Mouse (Mus musculus) ES-Bruce4 (cell line): ENCODE results near the gene Tbx4. TPM values are rescaled to one million over a fixed set of nuclear protein-coding genes. Genes with fewer than 3 reads are reported as not detected.

Source experiments
- H3K27ac ChIP-seq: 2 replicates; pipeline ENCODE4 v1.5.1; 2012; ENCODE audit warnings: low read length, inconsistent platforms; ENCODE audit not compliant: insufficient read depth
- H3K27me3 ChIP-seq: 2 replicates; pipeline ENCODE4 v1.6.1; 2012; ENCODE audit warnings: mild to moderate bottlenecking, low read length, inconsistent platforms; ENCODE audit not compliant: control insufficient read depth, poor library complexity, insufficient read depth, severe bottlenecking
- H3K36me3 ChIP-seq: 2 replicates; pipeline ENCODE4 v1.6.1; 2012; ENCODE audit warnings: inconsistent platforms, mild to moderate bottlenecking, low read length, moderate library complexity; ENCODE audit not compliant: control insufficient read depth, poor library complexity, insufficient read depth, severe bottlenecking
- H3K4me1 ChIP-seq: one replicate; pipeline ENCODE4 v1.8.1; 2011; ENCODE audit warnings: low read length; ENCODE audit not compliant: control insufficient read depth, insufficient read depth
- H3K4me3 ChIP-seq: 2 replicates; pipeline ENCODE4 v1.5.1; 2011; ENCODE audit warnings: low read depth, mild to moderate bottlenecking, low read length
- H3K9ac ChIP-seq: 2 replicates; pipeline ENCODE4 v1.6.1; 2012; ENCODE audit warnings: low read depth, mild to moderate bottlenecking, inconsistent platforms; ENCODE audit not compliant: poor library complexity, severe bottlenecking
- H3K9me3 ChIP-seq: replicated peaks from 2 replicates; pipeline ENCODE4 v1.6.1; 2012; ENCODE audit warnings: mild to moderate bottlenecking, low read length, inconsistent platforms; ENCODE audit not compliant: control insufficient read depth, poor library complexity, insufficient read depth, severe bottlenecking
- CTCF ChIP-seq: IDR thresholded peaks from one replicate; pipeline ENCODE4 v1.8.1; 2011; ENCODE audit warnings: low read depth, low read length
- EP300 ChIP-seq: IDR thresholded peaks from 2 replicates; pipeline ENCODE4 v1.6.1; 2011; ENCODE audit warnings: low read depth, low read length; ENCODE audit not compliant: insufficient read depth
- POLR2A ChIP-seq: IDR thresholded peaks from one replicate; pipeline ENCODE4 v1.8.1; 2011; ENCODE audit warnings: low read length; ENCODE audit not compliant: insufficient read depth
- polyA plus RNA-seq: library from polyadenylated mRNA; stranded (reverse); fragments of >200 nt; gene quantifications from 2 replicates; pipeline ENCODE4 v1.2.4, GENCODE M21; 2011; ENCODE audit warnings: low read depth; ENCODE audit not compliant: missing spikeins, insufficient read depth, insufficient read length

Gene Tbx4
- 0.62 and 0.69 TPM in 2 replicates for polyA plus RNA-seq

GRCm38 (mm10) chr11:85885665-85886428 is at the start of gene Tbx4:
Tbx4 (plus strand) TSS chr11:85886422.
- peak within 1 kb of the TSS; percentile 46 for H3K4me3 ChIP-seq
- H3K36me3 ChIP-seq, result no peaks in the 10 kb centered on the region
- H3K4me1 ChIP-seq, result peaks cover 5% of the 10 kb centered on the region
- no peak within 1 kb of the TSS for H3K27ac ChIP-seq
- H3K9me3 ChIP-seq, result no peaks in the 10 kb centered on the region
- H3K27me3 ChIP-seq, result peaks cover 18% of the 10 kb centered on the region
- H3K9ac ChIP-seq, result peak within 1 kb of the TSS; percentile 55
- TF ChIP-seq CTCF, result no peak
- no peak for TF ChIP-seq EP300
- no peak for TF ChIP-seq POLR2A

GRCm38 (mm10) chr11:85836523-85837290 is 49.5 kb upstream of the Tbx4 start:
- peaks cover 82% of the 10 kb centered on the region for H3K27me3 ChIP-seq
- no peaks in the 10 kb centered on the region for H3K36me3 ChIP-seq
- no peak overlapping the region for H3K9ac ChIP-seq
- TF ChIP-seq POLR2A (no peak), CTCF (no peak), EP300 (no peak)
- H3K9me3 ChIP-seq, result no peaks in the 10 kb centered on the region
- H3K27ac ChIP-seq, result no peak overlapping the region
- H3K4me1 ChIP-seq, result no peaks in the 10 kb centered on the region
- H3K4me3 ChIP-seq, result peak overlapping the region; percentile 20

- H3K9me3 ChIP-seq, result no peaks in the 10 kb centered on the region
- TF ChIP-seq EP300, result no peak
- TF ChIP-seq POLR2A, result no peak
- no peak for TF ChIP-seq CTCF
- peak overlapping the region; percentile 20 for H3K4me3 ChIP-seq
- no peak overlapping the region for H3K27ac ChIP-seq
- H3K4me1 ChIP-seq, result no peaks in the 10 kb centered on the region
- no peak overlapping the region for H3K9ac ChIP-seq
- peaks cover 76% of the 10 kb centered on the region for H3K27me3 ChIP-seq
- no peaks in the 10 kb centered on the region for H3K36me3 ChIP-seq
These were observed 49.0 kb upstream of the Tbx4 start for GRCm38 (mm10) chr11:85837291-85837647.

- no peaks in the 10 kb centered on the region for H3K9me3 ChIP-seq
- peak overlapping the region; percentile 37 for H3K9ac ChIP-seq
- H3K27ac ChIP-seq, result no peak overlapping the region
- H3K36me3 ChIP-seq, result no peaks in the 10 kb centered on the region
- no peaks in the 10 kb centered on the region for H3K4me1 ChIP-seq
- H3K27me3 ChIP-seq, result peaks cover 78% of the 10 kb centered on the region
- TF ChIP-seq POLR2A, result no peak
- no peak for TF ChIP-seq EP300
- TF ChIP-seq CTCF, result no peak
- peak overlapping the region; percentile 41 for H3K4me3 ChIP-seq
These were observed 48.4 kb upstream of the Tbx4 start for GRCm38 (mm10) chr11:85837648-85838423.

GRCm38 (mm10) chr11:85838424-85839257 is 47.6 kb upstream of the Tbx4 start:
- no peaks in the 10 kb centered on the region for H3K4me1 ChIP-seq
- no peaks in the 10 kb centered on the region for H3K36me3 ChIP-seq
- H3K27ac ChIP-seq, result no peak overlapping the region
- TF ChIP-seq EP300, result no peak
- TF ChIP-seq CTCF, result no peak
- no peak for TF ChIP-seq POLR2A
- H3K9ac ChIP-seq, result peak overlapping the region; percentile 37
- no peaks in the 10 kb centered on the region for H3K9me3 ChIP-seq
- peak overlapping the region; percentile 41 for H3K4me3 ChIP-seq
- H3K27me3 ChIP-seq, result peaks cover 70% of the 10 kb centered on the region
